Mouse (Mus musculus) cerebellum, adult (tissue): ENCODE results near the gene Eif3b.
"Not testable (repeated sequence)": the region's sequence is repeated elsewhere in the genome, so short reads cannot be mapped to it uniquely, and the experiment has no call there.

Experiments
- ATAC-seq: cut with Nextera tagmentation; 2 replicates; pipeline ENCODE4 v1.9.2; 2017; ENCODE audit warnings: mild to moderate bottlenecking, moderate library complexity, mixed read lengths; ENCODE audit not compliant: insufficient number of reproducible peaks, low FRiP score, low TSS enrichment

Gene Eif3b

DNA sequence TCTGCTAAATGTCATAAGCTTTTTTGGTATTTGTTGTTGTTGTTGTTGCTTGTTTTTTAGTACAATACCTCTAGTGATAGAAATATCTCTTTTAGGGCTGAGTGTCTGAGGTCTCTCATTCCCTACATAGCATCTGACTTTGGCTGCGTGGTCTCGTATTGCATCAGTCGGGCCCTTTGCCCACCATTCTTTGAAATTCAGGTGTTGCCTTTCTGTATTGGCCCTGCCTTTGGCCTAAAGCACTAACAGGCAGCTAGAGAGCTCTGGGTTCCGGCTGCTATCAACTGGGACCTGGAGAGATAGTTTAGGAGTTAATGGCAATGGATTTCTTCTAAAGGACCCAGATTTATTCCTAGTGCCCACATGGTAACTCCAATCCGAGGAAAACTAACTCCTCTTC, 27.1 kb upstream of the Eif3b start:
- no peak for ATAC-seq

DNA sequence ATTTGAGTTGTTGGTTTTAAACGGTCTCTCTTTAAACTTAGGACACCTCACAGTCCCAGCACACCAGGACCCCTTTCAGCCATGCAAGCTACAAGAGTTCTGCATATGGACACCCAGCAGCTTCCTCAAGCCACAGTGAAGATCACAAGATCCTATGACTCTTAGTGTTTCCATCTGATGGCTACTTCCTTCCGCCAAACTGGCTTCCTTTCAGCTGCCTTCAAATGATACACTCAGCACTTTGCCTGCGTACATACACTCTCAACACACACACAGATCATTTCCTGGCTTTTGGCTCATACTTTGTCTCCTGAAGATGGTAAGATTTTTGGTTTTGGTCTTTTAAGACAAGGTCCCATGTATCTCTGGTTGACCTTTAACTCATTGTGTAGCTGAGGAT, 26.4 kb upstream of the Eif3b start:
- ATAC-seq, result no peak

DNA sequence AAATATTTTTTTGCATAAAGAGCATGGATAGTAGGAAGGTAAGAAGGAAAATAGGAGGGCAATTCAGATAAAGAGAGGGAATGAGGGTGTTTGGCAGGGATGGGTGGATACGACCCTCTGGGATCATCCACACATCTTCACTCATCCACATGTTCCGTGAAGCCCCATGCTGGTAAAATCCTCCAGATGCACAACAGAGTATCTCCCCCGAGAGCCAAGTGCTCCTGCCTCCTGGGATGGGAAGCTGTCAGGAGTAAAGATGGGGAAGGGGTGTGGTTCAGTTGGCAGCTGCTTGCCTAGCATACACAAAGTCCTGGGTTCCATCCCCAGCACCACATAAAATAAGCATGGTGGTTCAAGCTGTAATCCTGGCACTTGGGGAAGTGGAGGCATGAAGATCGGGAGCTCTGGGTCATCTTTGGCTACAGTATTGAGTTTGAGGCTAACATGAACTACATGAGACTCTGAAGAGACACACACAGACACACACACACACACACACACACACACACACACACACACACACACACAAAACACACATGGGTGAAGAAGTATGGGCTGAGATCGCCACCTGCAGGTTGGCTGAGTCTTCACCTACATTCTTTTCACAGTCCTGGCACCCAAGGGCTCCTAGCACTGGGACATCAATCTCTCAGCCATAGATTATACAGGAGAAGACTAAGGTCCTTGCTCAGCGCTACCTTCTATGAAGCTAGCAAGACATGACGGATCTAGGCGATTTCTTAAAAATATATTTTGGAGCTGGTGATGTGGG, 22.8 kb upstream of the Eif3b start:
- no peak for ATAC-seq

DNA sequence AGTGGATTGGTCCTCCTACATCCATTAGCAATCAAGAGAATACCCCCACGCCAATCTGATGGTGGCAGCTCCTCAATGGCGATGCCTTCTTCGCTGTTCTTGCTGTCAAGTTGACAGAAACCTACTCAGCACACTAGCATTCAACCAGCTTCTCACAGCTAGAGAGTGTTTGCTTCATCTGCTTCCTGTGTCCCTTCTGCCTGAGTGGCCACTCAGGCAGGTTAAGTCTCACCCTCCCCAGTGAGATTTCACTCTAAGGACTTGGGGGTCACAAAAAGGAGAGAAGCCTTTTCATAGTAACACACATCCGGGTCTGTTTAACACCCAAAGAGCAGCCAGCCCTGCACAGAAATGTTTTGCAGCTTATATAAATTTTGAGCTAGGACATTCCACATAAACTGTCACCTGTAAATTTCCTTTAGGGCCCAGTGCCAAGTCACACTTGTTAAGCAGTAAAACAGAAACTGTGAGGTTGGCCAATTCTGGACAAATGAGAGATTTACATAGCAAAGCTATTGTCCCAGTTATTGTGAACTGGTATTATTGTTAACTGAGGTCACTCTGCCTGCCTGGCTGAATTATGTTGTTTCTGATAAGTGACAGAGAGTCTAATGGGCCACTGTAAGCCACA, 16.4 kb upstream of the Eif3b start:
- no peak for ATAC-seq

DNA sequence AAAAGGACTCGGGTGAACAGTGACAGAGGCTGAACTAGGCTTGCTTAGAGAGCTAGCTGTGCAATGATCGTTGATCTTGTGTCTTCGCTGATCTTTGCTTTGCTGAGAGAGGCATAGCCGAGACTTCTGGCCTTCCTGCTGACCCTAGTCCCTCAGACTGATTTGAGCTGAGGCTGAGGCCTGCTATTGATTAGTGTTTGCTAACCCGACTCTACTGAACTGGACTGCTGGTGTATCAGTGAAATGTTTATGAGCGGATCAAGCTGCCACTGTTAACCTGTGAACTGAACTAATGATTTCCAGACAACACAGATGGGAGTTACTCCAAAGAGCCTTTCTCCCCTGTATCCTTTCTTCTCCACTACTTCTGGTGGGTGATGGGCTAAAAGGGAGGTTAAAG, 14.0 kb upstream of the Eif3b start:
- ATAC-seq, result no peak

DNA sequence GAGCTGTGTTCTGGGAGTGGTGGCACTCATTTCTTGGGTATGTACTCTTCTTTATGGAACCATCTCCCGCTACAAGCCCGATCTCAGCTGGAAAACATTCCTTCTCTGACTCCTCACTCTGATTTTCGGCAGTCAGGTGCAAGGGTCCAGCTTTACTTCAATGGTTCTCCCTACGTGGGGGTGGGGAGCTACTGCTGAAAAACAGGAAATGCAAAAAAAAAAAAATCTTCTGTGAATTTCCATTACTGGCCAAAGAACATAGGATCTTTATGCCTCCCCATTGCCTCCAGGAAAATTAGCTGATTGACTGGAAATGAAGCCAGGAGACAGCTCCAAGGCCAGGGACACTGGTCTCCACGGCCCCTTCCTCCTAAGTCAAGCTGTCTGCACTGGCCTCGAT, 12.5 kb upstream of the Eif3b start:
- ATAC-seq, result no peak

DNA sequence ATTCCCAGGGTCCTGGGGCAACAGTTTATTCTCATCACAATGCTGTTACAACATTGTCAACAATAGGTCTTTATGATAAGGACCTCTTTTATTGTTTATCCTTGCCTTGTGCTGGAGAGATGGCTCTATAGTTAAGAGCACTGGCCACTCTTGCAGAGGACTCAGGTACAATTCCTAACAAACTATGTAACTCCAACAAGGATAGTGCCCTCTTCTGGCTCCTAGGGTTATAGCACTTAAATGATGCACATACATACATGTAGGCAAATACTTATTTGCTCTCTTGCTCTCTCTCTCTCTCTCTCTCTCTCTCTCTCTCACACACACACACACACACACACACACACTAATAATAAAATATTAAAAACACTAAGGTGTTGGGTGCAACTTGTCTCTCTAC, 10.3 kb upstream of the Eif3b start:
- no peak for ATAC-seq

DNA sequence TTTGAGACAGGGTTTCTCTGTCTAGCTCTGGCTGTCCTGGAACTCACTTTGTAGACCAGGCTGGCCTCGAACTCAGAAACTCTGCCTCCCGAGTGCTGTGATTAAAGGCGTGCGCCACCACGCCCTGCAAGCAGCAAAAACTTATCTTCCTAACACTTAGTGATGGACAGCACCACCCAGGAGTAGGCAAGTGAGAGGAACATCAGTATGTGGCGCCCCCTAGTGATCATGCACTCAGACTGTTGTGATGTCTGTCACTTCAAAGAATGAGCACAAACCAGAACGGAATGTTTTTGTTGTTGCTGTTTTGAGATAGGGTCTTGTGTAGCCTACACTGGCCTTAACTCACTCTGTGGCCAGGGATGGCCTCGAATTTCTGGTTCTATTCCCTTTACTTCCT, 7.8 kb upstream of the Eif3b start:
- no peak for ATAC-seq

DNA sequence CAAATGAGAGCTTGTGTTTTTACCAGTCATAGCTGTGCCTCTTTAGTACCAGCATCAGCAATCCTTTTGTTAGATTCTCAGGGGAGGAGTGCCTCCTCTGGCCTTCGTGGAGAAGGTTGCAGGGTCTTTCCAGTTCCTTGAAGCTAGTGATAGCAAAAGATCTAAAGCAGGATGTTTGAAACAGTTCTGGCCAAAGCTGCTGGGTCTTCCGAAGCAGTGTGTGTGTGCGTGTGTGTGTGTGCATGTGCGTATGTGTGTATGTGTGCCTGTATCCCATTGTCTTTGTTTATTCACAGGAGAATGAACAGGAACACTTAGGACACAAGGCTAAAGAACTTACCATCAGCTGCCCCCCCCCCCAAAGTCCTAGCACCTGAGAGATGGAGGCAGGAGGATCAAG, 4.5 kb upstream of the Eif3b start:
- no peak for ATAC-seq

DNA sequence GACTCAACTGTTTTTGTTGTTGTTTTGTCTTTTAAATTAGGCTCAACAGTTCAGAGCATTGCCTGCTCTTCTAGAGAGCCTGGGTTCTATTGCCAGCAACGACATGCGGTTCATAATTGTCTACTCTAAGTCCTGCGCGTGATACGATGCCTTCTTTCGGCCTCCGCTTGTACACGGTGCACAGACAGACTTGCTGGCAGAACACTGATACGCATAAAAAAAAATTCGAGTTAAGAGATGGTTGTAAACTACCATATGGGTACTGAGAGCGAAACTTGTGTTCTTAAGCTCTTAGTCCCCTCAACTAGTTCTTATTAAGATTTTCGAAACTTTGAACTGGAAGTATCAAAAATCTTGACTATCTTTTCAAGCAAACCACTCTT, 1.0 kb upstream of the Eif3b start:
- ATAC-seq, result no peak

DNA sequence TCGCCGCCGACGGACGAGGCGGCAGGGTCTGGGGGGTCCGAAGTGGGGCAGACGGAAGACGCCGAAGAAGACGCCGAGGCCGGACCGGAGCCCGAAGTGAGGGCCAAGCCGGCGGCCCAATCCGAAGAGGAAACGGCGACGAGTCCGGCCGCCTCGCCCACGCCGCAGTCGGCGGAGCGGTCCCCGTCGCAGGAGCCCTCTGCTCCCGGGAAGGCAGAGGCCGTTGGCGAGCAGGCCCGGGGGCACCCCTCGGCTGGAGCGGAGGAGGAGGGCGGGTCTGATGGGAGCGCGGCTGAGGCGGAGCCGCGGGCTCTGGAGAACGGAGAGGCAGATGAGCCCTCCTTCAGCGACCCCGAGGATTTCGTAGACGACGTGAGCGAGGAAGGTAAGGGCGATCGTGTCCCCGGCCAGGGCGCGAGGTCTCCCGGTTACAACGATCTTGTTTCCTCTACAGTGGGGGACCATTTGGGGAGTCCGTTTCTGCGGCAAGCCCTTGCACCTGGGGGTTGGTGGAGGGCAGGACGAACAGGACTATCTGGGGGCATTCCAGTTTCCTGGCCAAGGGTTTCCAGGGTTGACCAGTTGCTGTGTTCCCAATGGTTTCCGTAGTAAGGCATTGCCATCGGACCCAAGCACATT, 433 bp downstream of the Eif3b start:
- no peak for ATAC-seq

DNA sequence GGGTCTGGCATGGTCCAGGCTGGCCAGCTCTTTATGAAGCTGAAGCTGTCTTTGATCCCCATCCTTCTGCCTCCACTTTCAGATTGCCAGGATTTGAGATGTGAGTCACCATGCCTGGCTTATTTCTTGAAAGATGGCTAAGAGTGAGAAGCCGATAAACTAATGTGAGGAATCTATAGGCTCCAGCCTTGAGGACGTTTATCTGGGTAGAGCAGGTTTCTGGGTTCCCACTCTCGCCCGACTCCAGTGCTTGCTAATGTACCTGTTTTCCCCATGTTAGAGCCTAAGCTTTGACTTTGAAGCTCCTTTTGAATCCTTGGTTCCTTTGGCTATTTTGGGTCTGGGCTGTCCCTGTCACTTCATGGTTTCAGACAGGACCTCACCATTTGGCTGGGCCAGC, 1.5 kb downstream of the Eif3b start:
- no peak for ATAC-seq

DNA sequence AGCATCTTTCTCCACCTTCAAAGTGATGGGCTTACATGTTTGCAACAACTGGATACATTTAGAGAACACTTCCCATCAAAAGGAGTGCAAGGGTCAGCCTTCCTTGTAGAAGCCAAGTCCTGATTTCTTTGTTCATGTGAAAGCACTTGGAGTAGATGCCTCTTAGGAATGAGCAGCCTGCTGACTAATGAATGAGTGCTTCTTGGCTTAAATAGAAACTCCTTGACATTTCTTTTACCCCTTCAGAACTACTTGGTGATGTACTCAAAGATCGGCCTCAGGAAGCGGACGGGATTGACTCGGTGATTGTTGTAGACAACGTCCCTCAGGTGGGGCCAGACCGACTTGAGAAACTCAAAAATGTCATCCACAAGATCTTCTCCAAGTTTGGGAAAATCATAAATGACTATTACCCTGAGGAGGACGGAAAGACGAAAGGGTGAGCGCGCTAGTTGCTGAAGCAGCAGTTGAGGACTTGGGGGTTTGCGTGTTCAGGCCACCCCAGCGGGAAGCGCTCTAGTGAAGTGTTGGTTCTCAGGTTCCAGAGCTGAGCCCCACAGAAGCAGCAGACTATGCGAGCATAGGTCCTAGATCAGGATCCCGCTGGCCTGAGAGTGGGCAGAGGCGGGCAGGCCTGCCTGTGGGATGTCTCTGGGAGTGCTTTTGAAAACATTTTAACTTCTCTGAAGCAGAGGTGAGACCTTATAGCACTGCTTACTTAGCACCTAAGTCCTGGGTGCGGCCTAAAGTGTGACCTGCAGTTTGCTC, 6.1 kb downstream of the Eif3b start:
- no peak for ATAC-seq

DNA sequence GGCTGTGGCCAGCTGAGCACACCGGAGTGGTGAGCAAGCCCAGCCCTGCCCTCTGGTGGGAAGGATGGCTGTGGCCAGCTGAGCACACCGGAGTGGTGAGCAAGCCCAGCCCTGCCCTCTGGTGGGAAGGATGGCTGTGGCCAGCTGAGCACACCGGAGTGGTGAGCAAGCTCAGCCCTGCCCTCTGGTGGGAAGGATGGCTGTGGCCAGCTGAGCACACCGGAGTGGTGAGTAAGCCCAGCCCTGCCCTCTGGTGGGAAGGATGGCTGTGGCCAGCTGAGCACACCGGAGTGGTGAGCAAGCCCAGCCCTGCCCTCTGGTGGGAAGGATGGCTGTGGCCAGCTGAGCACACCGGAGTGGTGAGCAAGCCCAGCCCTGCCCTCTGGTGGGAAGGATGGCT, 20.0 kb downstream of the Eif3b start:
- not testable (repeated sequence) for ATAC-seq

DNA sequence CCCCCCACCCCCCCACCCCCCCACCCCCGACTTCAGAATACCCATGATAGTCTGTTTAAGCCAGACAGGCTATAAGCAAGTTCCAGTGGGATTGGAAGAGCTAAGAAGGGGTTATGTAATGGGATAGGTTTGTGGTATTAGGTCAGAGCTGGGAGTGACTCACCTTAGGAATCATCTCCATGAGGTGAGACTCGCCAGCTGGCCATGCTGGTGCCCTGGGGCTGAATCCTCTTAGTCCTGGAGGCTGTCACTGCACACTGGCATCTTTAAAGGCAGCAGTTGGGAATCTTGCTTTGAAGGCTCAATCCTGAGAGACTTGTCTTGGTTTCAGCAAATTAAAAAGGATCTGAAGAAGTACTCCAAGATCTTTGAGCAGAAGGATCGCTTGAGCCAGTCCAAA, 22.3 kb downstream of the Eif3b start:
- no peak for ATAC-seq

DNA sequence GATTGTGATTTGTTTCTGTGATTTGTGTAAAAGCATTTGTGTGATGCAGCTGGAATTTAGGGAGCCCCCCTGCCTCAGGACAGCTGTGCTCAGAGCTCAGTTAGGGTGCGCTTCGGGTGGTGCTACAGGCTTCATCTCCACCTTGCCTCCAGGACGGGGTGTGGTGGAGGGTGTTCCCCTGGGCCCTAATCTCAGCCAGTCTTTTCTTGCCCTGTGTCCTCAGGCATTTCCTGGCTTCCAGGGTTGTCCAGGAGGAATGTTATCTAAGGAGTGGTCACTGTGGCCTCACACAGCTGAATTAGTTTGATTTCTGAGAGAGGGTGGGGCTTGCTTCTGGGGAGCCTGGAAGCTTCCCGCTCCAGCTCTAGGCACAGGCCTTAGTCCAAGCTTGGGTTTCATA, 24.9 kb downstream of the Eif3b start:
- ATAC-seq, result no peak

DNA sequence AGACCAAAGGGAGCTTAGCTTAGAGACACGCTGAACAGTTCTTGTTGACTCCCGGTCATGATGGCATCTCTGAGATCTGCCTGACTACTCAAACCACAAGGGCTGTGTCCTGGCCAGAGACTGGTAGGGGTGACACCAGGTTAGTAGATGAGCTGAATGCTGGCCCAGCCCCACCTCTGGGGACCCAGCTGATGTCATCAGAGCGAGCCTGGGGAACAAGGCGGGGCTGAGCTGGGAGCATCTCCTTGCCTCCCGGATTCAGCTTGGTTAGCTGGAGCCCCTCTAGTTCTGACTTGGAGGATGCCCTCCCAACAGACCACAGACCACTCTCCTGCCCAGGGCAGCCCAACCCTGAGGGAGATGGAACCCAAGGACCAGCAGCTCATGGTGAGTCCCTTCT, 26.2 kb downstream of the Eif3b start, which contains the start of gene Gm4869:
Gm4869 (plus strand) TSS at position 301 of the 400 bp plus-strand sequence.
- ATAC-seq, result no peak

DNA sequence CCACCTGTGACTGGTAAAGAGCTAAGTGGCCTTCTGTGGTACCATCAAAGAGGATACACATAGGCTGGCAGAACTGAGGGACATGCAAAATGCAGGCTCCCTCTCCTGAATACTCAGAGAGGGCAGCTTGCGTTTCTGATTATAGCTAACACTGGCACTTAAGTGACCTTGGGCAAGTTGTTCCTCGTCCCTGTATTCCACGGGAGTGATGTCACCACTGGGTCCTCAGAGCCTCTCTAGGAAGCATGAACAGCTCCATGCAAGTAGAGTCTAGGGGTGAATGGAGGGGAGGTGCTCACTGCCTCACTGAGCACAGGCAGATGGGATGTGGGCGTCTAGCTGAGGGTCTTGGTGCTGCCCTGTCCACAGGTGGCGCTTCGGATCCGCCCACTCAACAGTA, 26.9 kb downstream of the Eif3b start:
- no peak for ATAC-seq

DNA sequence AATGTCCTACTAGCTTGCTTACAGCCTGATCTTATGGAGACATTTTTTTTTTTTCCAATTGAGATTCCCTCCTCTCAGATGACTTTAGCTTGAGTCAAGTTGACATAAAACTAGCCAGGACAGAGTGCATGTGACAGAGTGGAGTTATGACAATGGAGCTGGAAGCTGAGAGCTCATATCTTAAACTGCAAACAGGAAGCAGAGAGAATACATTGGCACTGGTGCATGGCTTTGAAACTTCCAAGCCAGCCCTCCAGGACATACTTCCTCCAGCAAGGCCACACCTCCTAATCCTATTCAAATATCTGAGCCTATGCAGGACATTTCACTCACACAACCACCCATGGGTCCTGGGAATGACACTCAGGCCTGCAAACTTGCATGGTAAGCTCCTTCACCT, 35.4 kb downstream of the Eif3b start:
- no peak for ATAC-seq

DNA sequence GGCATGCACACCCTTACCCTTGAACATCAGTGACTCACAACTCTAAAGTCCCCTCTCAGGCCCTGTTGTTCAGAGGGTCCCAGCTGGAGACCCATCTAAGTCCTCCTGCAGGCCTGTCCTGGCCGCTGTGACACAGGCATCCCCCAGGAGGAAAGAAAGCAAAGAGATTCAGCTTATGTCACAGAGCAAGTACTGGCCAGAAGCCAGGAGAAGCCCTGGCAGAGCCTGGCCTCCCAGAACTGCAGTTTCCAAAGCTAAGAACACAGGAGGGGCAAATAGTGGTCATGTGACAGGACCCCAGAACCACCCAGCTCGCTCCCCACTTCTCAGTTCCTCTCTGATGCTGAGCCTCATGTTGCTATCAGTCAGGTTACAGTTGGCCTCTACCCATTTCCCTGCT, 36.3 kb downstream of the Eif3b start:
- no peak for ATAC-seq

DNA sequence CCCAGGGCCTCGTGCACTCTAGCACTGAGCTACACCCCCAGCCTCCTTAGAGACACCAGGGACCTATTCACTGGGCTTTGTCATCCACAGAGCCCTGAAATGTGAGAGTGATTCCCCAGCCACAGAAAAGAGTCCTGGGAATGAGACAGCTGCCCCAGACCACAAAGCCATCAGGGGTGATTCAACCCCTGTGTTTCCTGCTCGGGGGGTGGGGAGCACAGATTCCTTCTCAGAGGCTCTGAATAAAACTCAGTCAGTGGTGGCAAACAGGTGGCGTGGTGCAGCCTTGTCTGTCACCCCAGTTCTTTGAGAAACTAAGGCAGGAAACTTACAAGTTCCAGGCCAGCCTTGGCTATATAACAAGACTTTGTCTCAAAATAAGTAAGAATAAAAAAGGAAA, 42.3 kb downstream of the Eif3b start:
- no peak for ATAC-seq
